8 mouse cellular contexts compared by ENCODE assay signal in genomic region chr15:26894031-26894655, GRCm38 (mm10). TPM values are rescaled to one million over a fixed set of nuclear protein-coding genes. Genes with fewer than 3 reads are reported as not detected.
DNase-seq lines count a peak whose midpoint lies in the region; ATAC-seq and TF ChIP-seq lines count a peak whose summit lies in the region.

No protein-coding gene starts in this region.

- peaks cover 4% of the 10 kb centered on the region; the same call in 1 of the 2 replicates for H3K27me3 ChIP-seq in forebrain, embryonic 16.5 days (replicated peaks; ENCODE audit: control insufficient read depth, insufficient read depth, low read length)
- no peaks in the 10 kb centered on the region for H3K27me3 ChIP-seq in hindbrain, embryonic 11.5 days (ENCODE audit: control insufficient read depth, insufficient read depth, low read length)
- H3K27me3 ChIP-seq in limb, embryonic 13.5 days = no peaks in the 10 kb centered on the region
- H3K27me3 ChIP-seq in midbrain, embryonic 15.5 days (replicated peaks) = no peaks in the 10 kb centered on the region

- no peak for TF ChIP-seq CTCF in layer of hippocampus, adult 2 months (conservative IDR thresholded peaks at IDR 0.05)

- no peaks in the 10 kb centered on the region for H3K36me3 ChIP-seq in forebrain, embryonic 16.5 days (ENCODE audit: control insufficient read depth, insufficient read depth)
- H3K36me3 ChIP-seq in hindbrain, embryonic 11.5 days (ENCODE audit: control insufficient read depth, insufficient read depth, low read length) = no peaks in the 10 kb centered on the region
- no peaks in the 10 kb centered on the region for H3K36me3 ChIP-seq in limb, embryonic 13.5 days
- no peaks in the 10 kb centered on the region for H3K36me3 ChIP-seq in midbrain, embryonic 15.5 days (replicated peaks)

- no peaks in the 10 kb centered on the region for H3K9me3 ChIP-seq in forebrain, embryonic 16.5 days (ENCODE audit: control insufficient read depth, low read length)
- no peaks in the 10 kb centered on the region for H3K9me3 ChIP-seq in hindbrain, embryonic 11.5 days (ENCODE audit: control insufficient read depth, low read length)
- no peaks in the 10 kb centered on the region for H3K9me3 ChIP-seq in limb, embryonic 13.5 days
- H3K9me3 ChIP-seq in midbrain, embryonic 15.5 days = no peaks in the 10 kb centered on the region

- H3K4me2 ChIP-seq in forebrain, embryonic 16.5 days (ENCODE audit: low read length) = peak overlapping the region; percentile 93
- peak overlapping the region; percentile 84 for H3K4me2 ChIP-seq in hindbrain, embryonic 11.5 days (replicated peaks; ENCODE audit: low read depth, low read length)
- peak overlapping the region; percentile 72 for H3K4me2 ChIP-seq in limb, embryonic 13.5 days (replicated peaks)
- peak overlapping the region; percentile 96 for H3K4me2 ChIP-seq in midbrain, embryonic 15.5 days

- peaks cover 20% of the 10 kb centered on the region for H3K4me1 ChIP-seq in forebrain, embryonic 16.5 days (replicated peaks; ENCODE audit: control insufficient read depth, insufficient read depth, low read length)
- no peaks in the 10 kb centered on the region for H3K4me1 ChIP-seq in hindbrain, embryonic 11.5 days (replicated peaks; ENCODE audit: control insufficient read depth, insufficient read depth, low read length)
- peaks cover 29% of the 10 kb centered on the region for H3K4me1 ChIP-seq in limb, embryonic 13.5 days
- peaks cover 21% of the 10 kb centered on the region for H3K4me1 ChIP-seq in midbrain, embryonic 15.5 days

- H3K4me3 ChIP-seq in layer of hippocampus, adult 2 months = peak overlapping the region; percentile 77
- peak overlapping the region; percentile 71 for H3K4me3 ChIP-seq in forebrain, embryonic 16.5 days (replicated peaks; ENCODE audit: low read length)
- peak overlapping the region; percentile 80 for H3K4me3 ChIP-seq in hindbrain, embryonic 11.5 days (ENCODE audit: low read depth, low read length)
- H3K4me3 ChIP-seq in limb, embryonic 13.5 days = peak overlapping the region; percentile 83
- peak overlapping the region; percentile 91 for H3K4me3 ChIP-seq in midbrain, embryonic 15.5 days

- peak overlapping the region; percentile 77; the same call in 1 of the 2 replicates for H3K27ac ChIP-seq in layer of hippocampus, adult 2 months
- no peak overlapping the region for H3K27ac ChIP-seq in forebrain, embryonic 16.5 days (ENCODE audit: low read length)
- H3K27ac ChIP-seq in hindbrain, embryonic 11.5 days (ENCODE audit: low read depth, low read length) = peak overlapping the region; percentile 79
- H3K27ac ChIP-seq in limb, embryonic 13.5 days = peak overlapping the region; percentile 96
- H3K27ac ChIP-seq in midbrain, embryonic 15.5 days = no peak overlapping the region

- DNase-seq in layer of hippocampus, adult 2 months (ENCODE audit: low spot score in 2 of 2) = no peak
- no peak for DNase-seq in layer of hippocampus, postnatal 36 days
- DNase-seq in hindbrain, embryonic 11.5 days (ENCODE audit: low spot score) = peak; percentile 62
- DNase-seq in natural killer cell, adult 2 months (ENCODE audit: low spot score in 2 of 2) = no peak
- DNase-seq in frontal cortex, adult 2 months (ENCODE audit: extremely low spot score in 1 of 2, low spot score in 1 of 2) = no peak

- WGBS in forebrain, embryonic 16.5 days = 1% methylated on average over 12 of the region's 12 CpGs
- WGBS in hindbrain, embryonic 11.5 days = 2% methylated on average over 12 of the region's 12 CpGs
- WGBS in limb, embryonic 13.5 days = 1% methylated on average over 12 of the region's 12 CpGs
- 3% methylated on average over 12 of the region's 12 CpGs for WGBS in midbrain, embryonic 15.5 days

- ATAC-seq in forebrain, embryonic 16.5 days = peak; percentile 19
- peak; percentile 48 for ATAC-seq in hindbrain, embryonic 11.5 days (ENCODE audit: low FRiP score)
- ATAC-seq in limb, embryonic 13.5 days (ENCODE audit: low FRiP score, low read depth) = peak; percentile 29; the same call in 1 of the 2 replicates
- peak; percentile 10 for ATAC-seq in midbrain, embryonic 15.5 days (replicated peaks)

- peak overlapping the region; percentile 41; the same call in 1 of the 2 replicates for H3K9ac ChIP-seq in forebrain, embryonic 16.5 days (replicated peaks; ENCODE audit: low read depth, low read length)
- H3K9ac ChIP-seq in hindbrain, embryonic 11.5 days (ENCODE audit: low read depth, low read length) = peak overlapping the region; percentile 77
- peak overlapping the region; percentile 89 for H3K9ac ChIP-seq in limb, embryonic 13.5 days
- H3K9ac ChIP-seq in midbrain, embryonic 15.5 days = peak overlapping the region; percentile 76

RNA-seq across cellular contexts. Expression of gene Fbxl7, which starts 1.2 kb away (rescaled TPM):
- total RNA-seq in layer of hippocampus, adult 2 months (2021) = 1 to 10 TPM; 7.0 to 9.0 TPM
- total RNA-seq in layer of hippocampus, postnatal 36 days (2021) = 1 to 10 TPM; 7.3 to 9.4 TPM
- 5.1 and 5.7 TPM in 2 replicates for polyA plus RNA-seq in forebrain, embryonic 16.5 days (2015; fragmentation: Nextera tagmentation; extraction: Ambion mirVana)
- polyA plus RNA-seq in hindbrain, embryonic 11.5 days (2014; fragmentation: Nextera tagmentation; extraction: Ambion mirVana) = 13.0 and 20.5 TPM in 2 replicates
- 20.7 and 22.2 TPM in 2 replicates for polyA plus RNA-seq in limb, embryonic 13.5 days (2015; fragmentation: Nextera tagmentation; extraction: Ambion mirVana)
- 9.4 and 10.4 TPM in 2 replicates for polyA plus RNA-seq in midbrain, embryonic 15.5 days (2015; fragmentation: Nextera tagmentation; extraction: Ambion mirVana)
- 0.97 and 1.0 TPM in 2 replicates for polyA plus RNA-seq in frontal cortex, adult 2 months (2012; rRNA removed)

Comparison
In these comparisons a context has a peak if more than half of its experiments do, and no peak if none do; other contexts are left out.
1. H3K27ac ChIP-seq: peak in layer of hippocampus, adult 2 months (single experiment), hindbrain, embryonic 11.5 days (single experiment) and limb, embryonic 13.5 days (single experiment); none in forebrain, embryonic 16.5 days (single experiment) and midbrain, embryonic 15.5 days (single experiment).
2. Peak in every context shown above with its lines, with median percentiles within 50 percentile points of each other: H3K4me3 ChIP-seq, ATAC-seq, H3K4me2 ChIP-seq and H3K9ac ChIP-seq.